Mouse (Mus musculus) lung, adult 18-20 months (tissue): ENCODE measurements at regions not wholly inside any gene's neighbourhood (a gene's known extent, or its start where the extent isn't known, plus 50 kb on each side); places are given as distances from the start of the nearest gene placed in this dataset.
A peak's percentile ranks its signal among the peaks of the same experiment; 100 is the strongest.

Experiments used
- DNase-seq, 2 experiments: peaks; one replicate each; pipeline ENCODE4 v3.0.0; 2022; ENCODE audit warnings: mixed read lengths in 2 of 2

DNA sequence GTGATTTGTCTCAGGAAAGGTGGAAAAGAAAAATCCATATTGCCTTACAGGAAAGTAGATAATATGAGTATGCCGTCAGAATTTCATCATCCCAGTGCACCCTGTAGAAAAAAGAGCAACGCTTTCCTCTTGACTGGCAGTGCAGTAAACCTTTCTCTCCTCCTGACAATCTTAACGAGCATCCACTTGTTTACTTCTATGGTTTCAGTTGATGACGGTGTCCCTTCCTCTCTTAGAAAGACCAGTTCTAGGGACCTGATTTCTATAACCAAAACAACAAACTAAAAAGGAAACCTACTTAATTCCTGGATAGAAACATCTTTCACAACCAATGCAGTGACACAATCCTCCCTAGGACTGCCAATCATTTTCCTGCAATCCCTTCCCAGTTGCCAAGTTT, 714.3 kb upstream of the Cited2 start:
- no peak for DNase-seq

DNA sequence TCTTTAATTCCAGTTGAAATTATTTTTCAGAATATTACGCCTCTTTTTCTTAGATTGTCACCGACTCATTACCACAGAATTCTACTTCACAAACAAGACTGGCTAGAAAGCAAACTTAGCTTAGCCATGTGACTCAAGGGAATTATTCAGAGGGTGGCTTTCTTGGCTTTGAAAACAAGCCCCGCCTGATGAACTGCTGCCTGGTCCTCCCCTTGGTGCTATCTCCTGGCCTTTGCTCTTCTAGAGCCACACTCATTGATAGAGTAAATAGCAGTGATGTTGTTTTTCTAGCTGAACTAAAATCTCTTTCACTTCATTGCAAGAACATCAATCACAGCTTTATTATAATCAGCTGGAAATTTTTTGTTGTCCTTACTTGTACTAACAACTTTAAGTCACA, 713.0 kb upstream of the Cited2 start:
- no peak for DNase-seq

DNA sequence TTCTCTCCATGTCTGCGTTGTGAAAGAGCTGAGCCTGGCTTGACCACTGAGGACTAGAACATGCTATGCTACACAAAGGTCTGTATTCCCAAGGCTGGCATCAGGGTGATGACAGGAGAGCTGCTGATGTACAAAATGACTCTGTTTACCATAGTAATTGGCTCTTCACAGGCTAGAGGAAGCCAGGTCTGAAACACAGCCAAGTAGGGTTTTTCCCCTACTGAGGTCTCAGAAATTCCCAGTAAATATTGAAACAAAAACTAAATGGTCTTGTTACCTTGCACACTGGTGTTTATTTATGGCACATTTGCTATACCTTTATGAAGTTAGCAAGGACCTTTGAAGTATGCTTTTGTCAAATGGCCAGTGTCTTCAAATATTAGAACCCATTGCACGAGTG, 711.1 kb upstream of the Cited2 start:
- no peak for DNase-seq

DNA sequence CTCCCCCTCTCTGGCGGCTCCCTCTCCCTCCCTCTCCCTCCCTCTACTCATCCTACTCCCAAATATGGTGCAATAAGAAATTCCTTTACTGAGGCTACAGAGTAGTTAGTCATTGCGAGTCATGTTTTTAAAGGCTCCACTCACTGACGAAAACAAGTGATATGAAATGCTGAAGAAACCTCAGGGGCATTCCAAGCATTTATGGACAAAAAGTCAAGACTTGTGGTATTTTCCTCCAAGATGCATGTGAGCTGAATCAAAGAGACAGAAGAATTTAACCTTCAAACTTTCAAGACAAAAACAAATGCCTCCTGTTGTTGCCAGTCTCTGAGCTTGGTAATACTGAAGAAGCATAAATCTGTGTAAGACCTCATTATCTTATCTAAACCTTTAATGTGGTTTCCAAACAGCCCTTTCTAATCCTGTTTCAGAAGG, 710.5 kb upstream of the Cited2 start:
- peak in 1 of 2 experiments; percentile 8 for DNase-seq

DNA sequence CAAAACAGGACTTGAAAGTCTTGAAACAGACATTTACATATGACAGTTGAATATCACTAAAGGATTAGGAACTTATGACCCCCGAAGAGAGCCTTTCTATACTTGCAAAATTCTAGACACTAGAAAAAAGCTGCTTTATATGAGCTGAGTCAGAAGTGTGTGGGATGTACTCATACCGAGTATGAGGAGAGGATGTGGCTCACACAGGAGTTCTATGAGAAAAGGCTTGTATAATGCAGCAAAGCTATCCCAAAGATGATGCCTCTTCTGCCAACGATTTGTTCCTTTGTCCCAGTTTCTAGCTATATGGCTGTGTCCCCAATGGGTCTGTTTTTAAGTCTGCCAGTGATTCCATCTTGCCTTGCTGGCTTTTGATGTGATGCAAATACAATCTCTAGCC, 708.2 kb upstream of the Cited2 start:
- no peak for DNase-seq

DNA sequence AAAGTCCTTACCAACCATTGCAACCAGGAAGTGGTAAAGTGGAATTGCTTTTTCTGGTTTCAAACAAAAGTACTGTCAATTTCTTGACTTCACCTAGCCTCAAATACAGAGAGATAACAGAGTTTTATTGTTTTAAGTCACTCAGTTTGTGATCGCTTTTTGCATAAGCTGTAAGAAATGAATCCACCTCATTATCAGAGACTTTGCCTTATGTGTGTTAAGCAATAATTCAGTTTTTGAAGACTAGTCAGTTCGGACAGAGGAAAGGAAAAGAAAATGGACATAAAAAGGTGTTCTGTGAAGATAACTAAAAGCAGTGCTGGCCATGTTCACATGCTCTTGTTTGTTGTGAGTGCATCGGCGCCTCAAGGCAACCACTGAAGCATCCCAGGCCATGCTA, 706.2 kb upstream of the Cited2 start:
- DNase-seq, result no peak

DNA sequence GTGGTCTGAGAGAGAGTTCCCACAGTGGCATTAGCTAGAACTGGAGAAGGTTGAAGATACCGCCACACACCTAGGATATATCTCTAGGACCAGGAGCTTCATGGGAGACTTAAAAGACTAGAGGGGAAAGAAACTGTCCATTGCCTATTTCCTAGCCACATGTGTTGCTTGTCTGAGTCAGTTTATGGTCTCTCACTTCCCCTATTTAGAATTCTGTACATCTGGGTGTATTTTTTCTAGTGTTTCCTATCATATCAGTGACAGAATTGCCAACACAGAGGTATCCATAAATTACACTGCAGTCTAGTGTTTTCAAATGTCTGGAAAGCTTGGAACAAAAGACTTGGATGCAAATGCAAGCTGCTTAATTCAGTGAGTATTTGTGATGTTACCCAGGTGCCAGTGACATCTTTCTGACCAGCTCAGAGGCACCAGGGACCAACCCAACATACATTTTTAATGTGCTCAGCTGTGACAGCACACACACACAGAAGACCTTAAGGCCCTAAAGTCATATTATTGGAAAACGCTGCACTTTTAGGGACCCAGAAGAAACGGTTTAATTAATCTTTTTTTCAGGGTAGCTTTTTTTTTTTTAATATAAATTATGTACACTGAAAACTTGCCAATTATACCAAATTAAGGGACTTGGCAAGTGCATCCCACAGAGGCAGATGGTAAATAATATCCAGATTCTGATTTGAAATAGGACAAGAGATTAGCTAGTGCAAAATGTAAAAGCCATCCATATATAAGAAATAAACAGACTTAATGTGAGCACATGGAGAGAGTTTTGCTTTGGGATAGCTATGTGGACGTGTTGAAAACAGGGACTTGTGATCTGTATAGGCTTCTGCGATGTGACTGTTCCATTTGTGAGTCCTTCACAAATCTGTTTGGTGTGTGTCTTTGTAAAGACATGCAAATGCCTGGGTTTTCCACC, 700.5 kb upstream of the Cited2 start:
- no peak for DNase-seq

DNA sequence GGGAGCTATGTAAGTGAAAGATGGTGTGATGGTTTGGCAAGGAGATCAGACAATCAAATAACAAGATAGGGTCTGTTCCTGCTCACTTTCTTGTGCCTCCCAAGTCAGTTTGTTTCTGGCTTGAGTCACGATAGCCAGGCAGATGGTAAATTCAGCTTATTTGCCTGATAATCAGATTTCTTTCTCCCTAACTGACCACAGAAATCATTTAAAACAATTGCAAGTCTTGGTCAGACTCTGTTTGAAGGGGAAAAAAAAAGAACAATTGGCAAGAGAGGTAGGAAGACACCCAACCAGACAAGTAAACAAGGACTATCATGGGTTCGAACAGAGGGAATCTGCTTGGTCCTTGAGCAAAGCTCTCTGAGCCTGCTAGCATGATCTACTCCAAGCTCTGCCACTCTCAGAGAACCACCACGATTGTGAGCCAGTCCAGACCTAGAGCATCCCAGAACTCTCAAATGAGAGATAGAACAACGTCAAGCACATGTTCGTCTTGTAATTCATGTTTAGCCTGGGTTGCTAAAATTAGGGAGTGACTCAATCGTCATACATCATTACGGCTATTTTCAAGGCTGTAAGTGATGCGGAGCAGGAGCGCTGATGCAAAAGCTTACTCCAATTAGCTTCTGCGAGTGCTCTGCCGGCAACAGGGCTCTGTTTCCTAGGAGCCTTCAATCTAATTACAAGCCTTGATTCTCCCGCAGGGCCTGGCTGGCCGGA, 699.3 kb upstream of the Cited2 start:
- DNase-seq, result no peak

DNA sequence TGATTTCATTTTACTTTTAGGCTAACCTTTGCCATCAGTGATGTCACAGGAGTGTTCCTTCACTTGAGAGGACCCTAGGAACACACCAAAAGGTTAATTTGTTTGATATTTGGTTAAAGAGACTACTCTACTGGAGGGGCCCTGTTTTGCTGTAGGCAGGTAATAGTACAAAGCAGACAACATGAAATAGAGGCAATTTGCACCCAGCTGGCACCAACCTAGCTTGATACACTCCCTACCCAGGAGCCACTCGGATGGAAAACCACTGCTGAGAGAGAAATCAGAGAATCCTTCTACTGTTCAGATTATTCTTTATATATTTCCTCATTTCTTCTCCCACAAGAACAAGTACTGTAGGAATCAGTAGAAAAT, 698.7 kb upstream of the Cited2 start:
- DNase-seq, result no peak

DNA sequence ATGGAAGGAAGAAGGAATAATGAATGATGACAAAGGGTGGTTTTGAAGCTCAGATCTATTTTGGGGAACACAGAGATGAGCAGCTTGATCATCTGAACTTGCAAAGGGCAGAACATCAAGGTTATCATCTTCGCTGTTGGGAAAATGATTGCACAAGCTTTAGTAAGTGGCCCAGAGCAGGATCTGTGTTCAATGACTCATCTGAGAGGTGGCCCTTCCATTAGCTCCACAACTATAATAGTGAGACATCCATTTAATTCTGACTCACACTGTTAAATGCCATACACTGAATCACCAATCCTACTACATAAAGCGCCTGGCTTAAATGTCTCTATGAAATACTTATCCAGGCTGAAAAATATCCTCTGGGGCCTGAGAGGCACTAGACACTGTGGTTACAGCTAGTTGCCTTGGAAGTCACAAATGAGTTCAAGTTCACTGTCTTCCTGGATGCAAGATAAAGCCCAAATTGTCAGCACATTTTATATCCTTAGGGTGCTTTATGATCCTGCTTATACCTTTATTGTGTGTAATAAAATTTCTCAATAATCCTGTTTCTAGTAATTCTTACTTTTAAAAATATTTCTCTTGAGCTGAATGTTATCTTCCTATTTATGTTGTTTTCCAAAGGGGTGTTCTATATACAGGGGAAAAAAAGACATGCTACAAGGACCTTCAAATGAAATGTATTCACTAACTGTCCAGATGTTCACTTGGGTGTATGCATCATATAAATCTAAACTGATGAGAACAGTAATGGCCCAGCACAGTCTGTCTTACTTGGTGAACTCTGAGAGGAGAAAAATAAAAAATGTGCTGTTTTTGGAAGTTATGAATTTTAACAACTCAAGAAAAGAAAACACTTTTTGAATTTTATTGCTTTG, 687.9 kb upstream of the Cited2 start:
- no peak for DNase-seq

DNA sequence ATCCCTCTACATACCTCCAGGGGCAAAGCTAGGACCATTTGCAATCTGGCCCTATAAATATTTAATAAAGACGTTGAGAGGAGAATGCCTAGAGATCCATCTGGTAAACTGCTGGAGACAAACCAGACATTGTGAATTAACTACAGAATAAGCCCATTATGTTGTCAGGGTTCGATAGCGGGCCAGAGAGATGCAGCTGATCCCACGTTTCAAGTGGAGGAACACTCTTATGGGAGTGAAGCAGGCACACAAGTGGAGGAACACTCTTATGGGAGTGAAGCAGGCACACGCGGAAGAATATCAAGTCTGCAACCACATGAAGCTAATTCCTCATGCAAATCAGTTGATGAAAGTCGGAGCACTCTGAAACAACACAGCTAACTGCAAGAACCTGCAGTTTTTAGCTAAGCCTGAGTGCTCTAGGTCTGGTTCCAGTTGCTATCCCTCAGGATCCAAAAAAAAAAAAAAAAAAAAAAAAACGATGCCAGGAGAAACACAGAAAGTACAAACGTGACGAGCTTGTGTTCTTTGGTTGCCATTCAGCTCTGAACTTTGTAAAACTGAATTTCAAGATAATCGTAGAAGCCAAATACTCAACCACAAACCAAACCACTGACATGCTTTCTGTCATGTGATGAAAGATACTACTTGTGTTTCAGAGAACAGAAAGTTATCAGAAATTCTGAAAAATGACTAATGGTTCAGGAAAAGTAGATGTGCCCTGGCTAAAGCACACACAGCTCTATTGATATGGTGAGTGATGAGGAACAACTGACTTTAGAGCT, 684.6 kb upstream of the Cited2 start:
- no peak for DNase-seq

DNA sequence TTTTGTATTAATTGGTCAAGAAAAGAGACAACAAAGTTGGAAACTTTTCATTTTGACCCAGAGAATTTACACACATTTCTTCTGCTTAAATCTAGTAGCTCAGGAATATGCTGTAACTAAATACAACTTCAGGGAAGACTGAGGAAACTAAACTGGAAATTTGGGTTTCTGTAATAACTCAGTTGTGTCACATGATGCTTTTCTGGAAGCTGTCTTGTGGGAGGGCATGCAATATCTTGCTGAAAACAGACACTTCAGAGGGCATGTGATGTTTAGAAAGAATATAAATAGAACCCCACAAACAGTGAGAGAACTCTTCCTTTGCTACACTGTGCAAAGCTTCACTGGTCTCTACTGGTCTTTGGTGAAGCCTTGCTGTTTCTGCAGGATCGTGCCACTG, 680.9 kb upstream of the Cited2 start:
- DNase-seq, result no peak

DNA sequence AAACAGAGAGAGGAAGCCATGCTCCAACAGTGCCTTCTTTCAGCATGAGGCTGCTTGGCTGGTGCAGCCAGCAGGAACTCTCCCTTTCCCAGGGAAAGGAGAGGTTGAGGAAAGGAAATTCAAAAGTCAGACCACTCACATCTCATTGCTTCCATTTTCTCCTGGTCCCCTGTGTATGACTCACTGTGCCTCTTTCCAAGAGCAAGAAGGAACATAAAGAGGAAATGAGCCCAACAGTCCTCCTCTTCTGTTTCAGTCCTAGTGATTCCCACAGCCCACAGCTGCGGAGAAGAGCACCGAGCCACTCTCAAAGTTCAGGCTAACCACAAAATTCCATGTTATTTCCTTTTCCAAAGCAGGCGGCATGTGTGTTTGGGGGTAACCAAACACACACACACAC, 680.0 kb upstream of the Cited2 start:
- no peak for DNase-seq

DNA sequence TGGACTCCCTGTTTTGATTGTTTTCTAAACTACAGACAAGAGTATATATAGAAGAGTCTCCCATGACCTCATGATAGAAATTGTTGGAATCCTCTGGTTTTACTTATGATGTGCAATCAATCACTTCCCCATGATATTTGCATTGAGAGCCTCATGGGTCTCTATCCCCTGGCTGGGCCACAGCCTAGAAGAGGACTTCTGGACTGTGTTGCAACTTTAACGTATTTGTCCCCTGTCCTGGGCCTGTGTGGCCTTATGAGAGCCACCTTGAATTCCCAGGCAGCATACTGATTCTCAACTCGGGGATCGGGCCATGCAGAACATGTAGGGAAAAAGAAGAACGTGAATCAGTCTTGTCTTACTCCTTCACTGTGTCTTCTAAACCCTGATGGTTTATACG, 676.3 kb upstream of the Cited2 start:
- no peak for DNase-seq

DNA sequence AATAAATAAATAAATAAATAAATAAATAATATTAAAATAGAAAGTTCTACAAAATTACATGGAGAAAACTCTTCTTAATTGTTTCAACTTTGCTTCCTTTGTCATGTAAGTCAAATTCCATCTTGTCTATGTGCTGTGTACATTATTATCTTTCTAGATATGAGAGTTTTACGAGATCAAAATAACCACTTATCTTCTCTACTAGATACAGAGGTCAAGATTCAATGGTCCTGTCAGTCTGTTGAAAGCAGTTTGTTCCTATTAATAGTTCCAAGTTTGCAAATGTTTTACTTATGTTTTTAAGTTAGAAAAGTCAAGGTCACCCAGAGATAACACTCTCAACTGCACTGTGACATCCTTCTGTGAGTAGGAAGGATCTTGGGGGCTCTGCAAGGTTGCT, 650.1 kb upstream of the Cited2 start:
- no peak for DNase-seq

DNA sequence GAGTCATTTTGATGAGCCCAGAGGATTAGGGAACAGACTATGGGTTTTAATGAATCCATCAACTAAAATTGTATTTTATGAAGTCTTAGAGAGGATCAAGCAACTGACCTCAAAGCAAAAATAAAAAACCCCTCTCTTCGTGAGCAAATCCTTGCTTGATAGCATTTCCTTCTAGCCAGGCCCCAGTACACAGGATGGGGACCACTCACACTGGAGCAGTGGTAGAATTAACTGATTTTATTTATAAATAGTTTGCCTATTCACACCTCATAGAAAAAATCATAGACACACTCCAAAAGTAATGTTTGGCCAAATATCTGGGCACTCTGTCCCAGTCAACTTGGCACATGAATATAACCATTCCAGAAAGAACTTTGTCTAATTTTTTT, 649.0 kb upstream of the Cited2 start:
- DNase-seq, result no peak

DNA sequence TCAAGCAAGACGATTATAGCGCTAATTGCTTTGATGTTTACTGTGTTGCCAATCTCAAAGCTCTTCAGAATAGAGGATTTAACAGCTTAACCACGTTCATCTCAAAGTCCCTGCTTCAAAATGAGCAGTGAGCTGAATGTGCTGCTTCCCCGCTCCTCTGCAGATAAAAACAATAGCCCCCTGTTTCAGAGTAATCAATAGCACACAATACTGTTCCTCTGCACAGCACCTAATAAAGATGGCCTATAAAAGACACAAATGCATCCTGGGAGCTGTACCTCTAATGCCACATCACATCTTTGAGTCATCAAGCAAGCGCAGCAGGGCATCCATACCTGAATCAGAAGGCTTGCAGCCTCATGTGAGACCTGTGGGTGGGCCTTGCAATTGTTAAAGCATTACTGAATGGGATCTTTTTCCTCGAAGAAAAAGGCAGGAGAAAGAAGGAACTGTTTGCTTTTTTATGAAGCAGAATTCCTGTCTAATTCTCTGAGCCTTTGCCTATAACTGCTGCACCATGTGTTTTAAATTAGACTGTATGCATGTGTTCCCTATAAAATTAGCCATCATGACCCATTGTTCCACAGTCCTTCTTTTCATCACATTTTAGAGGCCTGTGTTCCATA, 648.5 kb upstream of the Cited2 start:
- no peak for DNase-seq

DNA sequence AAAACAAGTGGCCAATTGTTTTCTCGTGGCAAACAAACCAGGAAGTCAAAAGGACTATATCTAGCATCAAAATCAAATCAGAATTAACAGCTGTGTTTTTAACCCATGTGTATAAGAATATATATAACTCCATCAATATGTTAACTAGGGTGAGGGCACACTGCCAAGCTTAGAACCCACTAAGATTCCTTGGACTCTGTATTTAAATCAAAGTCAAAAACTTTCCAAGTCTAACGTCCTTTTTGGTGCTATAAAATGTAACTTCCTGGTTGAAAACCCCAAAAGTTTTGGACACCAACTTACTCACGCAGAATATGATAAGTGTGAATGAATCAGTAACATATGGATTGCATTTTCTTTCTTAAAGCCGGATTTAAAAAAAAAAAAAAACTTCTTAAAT, 647.9 kb upstream of the Cited2 start:
- no peak for DNase-seq

DNA sequence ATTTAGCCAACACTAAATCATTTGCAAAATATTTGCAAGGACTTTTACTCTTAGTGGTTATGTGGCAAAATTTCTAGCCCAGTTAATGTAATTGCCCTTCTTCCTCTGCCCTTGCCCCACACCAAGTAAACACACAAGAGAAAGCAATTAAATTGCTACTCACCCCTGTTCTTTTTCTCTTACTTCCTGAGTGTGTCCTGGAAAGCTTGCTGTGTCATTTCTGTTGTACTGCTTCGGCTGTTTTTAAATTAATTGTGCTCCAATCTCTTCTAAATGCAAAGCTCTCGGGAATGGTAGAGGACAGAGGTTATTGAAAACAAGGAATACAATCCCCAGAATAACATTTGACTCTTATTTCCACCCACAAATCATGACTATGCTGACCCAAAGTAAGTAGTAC, 647.4 kb upstream of the Cited2 start:
- DNase-seq, result no peak

DNA sequence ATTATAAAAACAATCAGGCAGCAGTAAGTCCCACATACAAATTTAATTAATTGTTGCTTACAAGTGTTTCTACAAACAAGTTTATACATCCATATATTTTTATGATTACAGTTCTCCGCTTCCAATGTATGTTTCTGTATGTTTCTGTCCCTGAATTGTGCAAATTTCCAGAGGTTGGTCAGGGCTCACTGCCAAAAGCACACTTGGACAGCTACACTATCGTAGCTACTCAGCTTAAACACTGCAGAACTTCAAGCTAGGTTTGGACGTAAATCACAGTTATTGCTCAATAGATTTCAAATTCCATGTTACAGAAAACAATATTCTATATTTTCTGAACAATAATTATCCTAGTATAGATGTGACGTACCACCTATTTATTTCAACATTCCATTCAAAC, 646.8 kb upstream of the Cited2 start:
- DNase-seq, result no peak

DNA sequence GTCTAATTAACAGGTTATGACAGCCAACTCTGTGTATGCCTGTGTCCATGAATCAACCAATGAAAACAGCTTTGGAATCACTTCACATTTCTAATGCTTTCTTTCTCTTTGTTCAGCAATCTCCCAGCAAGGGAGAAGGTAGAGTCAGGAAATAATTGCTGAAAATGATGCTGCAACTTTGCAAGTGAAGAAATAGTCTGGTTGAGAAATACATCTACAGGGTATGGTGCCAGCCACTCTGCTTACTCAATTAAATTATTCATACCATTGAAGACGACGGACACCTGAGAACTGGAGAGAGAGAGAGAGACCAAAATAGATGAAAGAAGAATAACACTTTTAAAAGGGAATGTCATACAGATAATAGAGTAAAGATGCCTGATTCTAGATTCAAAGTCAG, 645.4 kb upstream of the Cited2 start:
- DNase-seq, result no peak

DNA sequence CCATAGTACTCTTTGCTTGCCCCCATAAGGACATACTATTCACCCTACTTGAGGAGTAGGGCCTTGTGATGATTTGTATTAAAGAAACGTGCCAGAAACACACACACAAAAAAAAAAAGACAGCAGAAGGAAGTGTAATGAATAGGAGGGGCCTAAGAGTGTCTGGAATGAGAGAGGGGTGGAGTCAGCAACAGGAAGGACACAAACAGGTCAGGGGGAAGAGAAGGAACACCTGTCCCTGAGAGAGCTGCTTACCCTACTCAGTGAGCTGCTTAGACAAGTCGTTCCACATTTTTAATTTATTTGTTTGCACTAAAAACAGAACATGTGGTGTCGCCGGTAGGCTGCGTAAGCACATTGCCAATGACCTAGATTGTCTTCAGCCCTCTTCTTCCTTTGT, 642.2 kb upstream of the Cited2 start:
- DNase-seq, result no peak
